Mouse (Mus musculus) ES-E14 (cell line): ENCODE measurements around the gene Tradd. TPM values are rescaled to one million over a fixed set of nuclear protein-coding genes. Genes with fewer than 3 reads are reported as not detected.
A peak's percentile ranks its signal among the peaks of the same experiment; 100 is the strongest.

Experiments
- DNase-seq: peaks from one replicate; pipeline ENCODE4 v3.0.0-alpha.2; 2013; ENCODE audit warnings: low read depth, low spot score
- H3K27ac ChIP-seq: 2 replicates; pipeline ENCODE4 v1.5.1; 2012; ENCODE audit warnings: low read depth, mild to moderate bottlenecking, low read length, moderate library complexity, mixed read lengths; ENCODE audit not compliant: poor library complexity, insufficient read depth, severe bottlenecking
- H3K36me3 ChIP-seq: 2 replicates; pipeline ENCODE4 v1.6.1; 2012; ENCODE audit warnings: mild to moderate bottlenecking, low read length, moderate library complexity, mixed read lengths; ENCODE audit not compliant: control insufficient read depth, poor library complexity, insufficient read depth, severe bottlenecking
- H3K4me1 ChIP-seq, 2 experiments: fragments of 150-350 bp in 1 of 2; sonication (generic) in 1 of 2; 2 replicates each; pipeline ENCODE4 v1.6.1; 2012; ENCODE audit warnings: low read length in 2 of 2, mild to moderate bottlenecking in 1 of 2, mixed read lengths in 1 of 2; ENCODE audit not compliant: control insufficient read depth in 2 of 2, insufficient read depth in 2 of 2, poor library complexity in 1 of 2
- H3K4me3 ChIP-seq, 2 experiments: fragments of 150-350 bp in 1 of 2; sonication (generic) in 1 of 2; 2 replicates each; pipeline ENCODE4 v1.5.1; 2012; ENCODE audit warnings: low read length in 2 of 2, low read depth in 1 of 2, mild to moderate bottlenecking in 1 of 2, mixed read lengths in 1 of 2; ENCODE audit not compliant: insufficient read depth in 1 of 2, poor library complexity in 1 of 2, severe bottlenecking in 1 of 2
- H3K9ac ChIP-seq: 2 replicates; pipeline ENCODE4 v1.6.1; 2012; ENCODE audit warnings: low read depth, mild to moderate bottlenecking, low read length, mixed read lengths; ENCODE audit not compliant: poor library complexity, insufficient read depth, severe bottlenecking
- H3K9me3 ChIP-seq: fragments of 150-350 bp; sonication (generic); 2 replicates; pipeline ENCODE4 v1.6.1; 2012; ENCODE audit warnings: low read depth, mild to moderate bottlenecking, low read length; ENCODE audit not compliant: control insufficient read depth, insufficient read depth
- CHD2 ChIP-seq: IDR thresholded peaks from 2 replicates; pipeline ENCODE4 v1.6.1; 2014; ENCODE audit warnings: mild to moderate bottlenecking, low read depth, low read length, inconsistent platforms
- HCFC1 ChIP-seq: IDR thresholded peaks from 2 replicates; pipeline ENCODE4 v1.6.1; 2012; ENCODE audit warnings: low read length, inconsistent platforms, borderline replicate concordance; ENCODE audit not compliant: insufficient read depth
- MAFK ChIP-seq: IDR thresholded peaks from 2 replicates; pipeline ENCODE4 v1.6.1; 2014; ENCODE audit warnings: mild to moderate bottlenecking, low read depth, low read length, inconsistent platforms; ENCODE audit not compliant: insufficient read depth
- ZC3H11A ChIP-seq: IDR thresholded peaks from 2 replicates; pipeline ENCODE4 v1.6.1; 2012; ENCODE audit warnings: low read depth, mild to moderate bottlenecking, inconsistent platforms, low read length, borderline replicate concordance
- ZNF384 ChIP-seq: IDR thresholded peaks from 2 replicates; pipeline ENCODE4 v1.6.1; 2012; ENCODE audit warnings: low read depth, low read length, inconsistent platforms
- in situ Hi-C, 2 experiments: fragments of 600-800 bp; cut with MboI; formaldehyde crosslinking; loops; one replicate each; pipeline ENCODE4 v1.15.1; 2025; ENCODE audit warnings: low sequenced_read_pairs in 2 of 2, inconsistent platforms in 1 of 2; ENCODE audit not compliant: unreplicated experiment in 2 of 2
- total RNA-seq: library from RNA; depleted of rRNA; stranded (reverse); fragments of 300-350 nt; gene quantifications from 2 replicates; pipeline ENCODE4 v1.2.3, GENCODE M21; 2012; rRNA removed

Gene Tradd
- 6.2 and 7.6 TPM in 2 replicates for total RNA-seq

DNA sequence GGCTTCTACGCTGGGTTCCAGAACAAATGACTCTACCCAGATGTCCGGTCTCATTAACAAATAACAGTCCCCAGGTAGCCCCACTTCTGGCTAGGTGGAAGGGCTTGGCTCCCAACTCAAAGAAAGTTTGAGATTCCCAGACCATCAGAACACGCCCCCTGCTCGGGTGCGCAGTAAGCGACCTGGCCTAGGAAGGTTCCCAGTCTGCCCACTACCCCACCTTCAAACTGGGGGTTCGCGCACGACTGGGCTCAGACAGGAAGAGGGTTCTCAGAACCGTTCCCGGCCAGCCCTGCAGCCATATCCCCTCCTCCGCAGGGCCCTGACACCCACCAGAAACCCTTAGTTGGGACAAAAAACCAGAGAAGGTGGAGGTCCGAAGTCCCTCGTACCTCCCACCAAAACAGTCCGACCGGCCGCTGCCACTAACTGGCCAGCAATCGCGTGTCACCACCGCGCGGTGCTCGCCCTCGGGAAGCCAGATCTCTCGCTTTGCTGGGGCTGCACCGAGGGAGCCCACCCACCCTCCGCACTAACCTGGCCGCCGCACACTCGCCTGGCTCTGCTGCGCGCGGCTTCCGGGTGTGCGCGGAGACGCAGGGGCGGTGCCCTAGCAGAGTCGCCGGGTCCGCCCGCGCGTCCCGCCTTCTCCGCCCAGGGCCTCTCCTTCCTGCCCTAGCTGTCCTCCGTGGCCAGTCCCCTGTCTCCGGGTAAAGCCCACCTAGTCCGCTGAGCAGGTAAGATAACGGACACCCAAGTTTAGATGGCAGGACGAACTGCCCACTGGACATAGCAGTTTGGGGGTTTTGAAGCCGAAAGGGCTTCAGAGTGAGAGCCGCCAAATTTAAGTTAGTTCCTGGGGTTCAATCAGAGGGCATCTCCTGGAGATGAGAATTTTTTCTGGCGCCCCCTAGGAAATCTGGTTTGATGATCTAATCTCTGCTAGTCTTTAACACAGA is at the start of gene Tradd, which contains the start of gene Fbxl8:
Gene Tradd (minus strand): TSS at position 586 of the 959 bp plus-strand sequence.
Gene Fbxl8 (plus strand): TSS at position 625 of the 959 bp plus-strand sequence.
- Histone ChIP-seq H3K4me1 (peaks cover 0 to 10% of the 10 kb centered on the region in 2 experiments; a peak in 2 of 4 replicates), H3K36me3 (no peaks in the 10 kb centered on the region), H3K9me3 (no peaks in the 10 kb centered on the region), H3K4me3 (peak within 1 kb of the TSS; percentile 79 to 82), H3K27ac (no peak within 1 kb of the TSS), H3K9ac (peak within 1 kb of the TSS; percentile 66)
- in situ Hi-C loops, result loop anchor here in 1 of 2 experiments (25.0 kb wide), 1 partner anchor 627 kb away; the partner anchor contains the start of genes Ciao2b and Rrad
- DNase-seq, result no peak
- TF ChIP-seq ZNF384 (no peak), HCFC1 (no peak), CHD2 (no peak), ZC3H11A (no peak), MAFK (no peak)

DNA sequence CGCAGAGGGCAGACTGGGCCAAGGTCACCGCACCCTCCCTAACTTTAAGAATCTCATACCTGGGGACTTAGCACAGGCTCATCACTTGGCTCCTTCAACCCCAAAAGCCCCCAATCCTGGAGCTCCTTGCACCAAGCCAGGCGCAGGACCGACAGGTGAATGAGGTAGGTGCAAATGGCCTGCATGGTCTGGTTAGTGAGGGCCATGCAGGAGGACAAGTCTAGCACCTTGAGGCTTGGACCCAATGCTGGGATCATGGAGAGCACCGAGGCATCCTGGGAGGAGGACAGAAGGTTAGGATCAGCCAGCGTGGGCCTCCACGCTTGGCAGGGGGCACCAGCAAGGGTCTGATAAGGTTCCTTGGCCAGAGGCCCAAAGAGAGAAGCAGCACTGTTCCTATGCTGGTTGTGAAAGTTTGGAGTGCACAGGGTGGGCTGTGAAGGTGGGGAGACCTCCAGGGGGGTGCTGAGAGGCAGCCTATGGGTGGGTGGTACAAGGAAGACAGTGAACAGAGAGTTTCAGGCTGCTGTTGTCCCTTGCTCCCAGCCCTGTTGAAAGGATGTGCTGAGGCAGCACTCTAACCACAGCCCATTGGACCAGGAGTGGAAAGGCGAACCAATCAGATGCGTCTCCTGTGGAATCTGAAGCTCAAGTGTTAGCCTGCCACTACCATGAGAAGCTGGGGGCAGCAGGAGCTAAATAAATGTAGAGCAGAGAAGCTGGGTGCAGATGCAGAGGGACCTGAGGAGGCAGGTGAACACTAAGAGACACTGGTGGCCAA is 49.4 kb upstream of the Tradd start:
- H3K4me1 ChIP-seq, result no peaks in the 10 kb centered on the region
- no peak for DNase-seq
- no peak overlapping the region for H3K4me3 ChIP-seq
- TF ChIP-seq ZNF384 (no peak), MAFK (peak; percentile 73; the same call in 1 of the 2 replicates)
- in situ Hi-C loops, result no loop called here
- no peak overlapping the region for H3K9ac ChIP-seq
- H3K36me3 ChIP-seq, result peaks cover 6% of the 10 kb centered on the region; the same call in 1 of the 2 replicates
- H3K27ac ChIP-seq, result no peak overlapping the region
- H3K9me3 ChIP-seq, result no peaks in the 10 kb centered on the region

DNA sequence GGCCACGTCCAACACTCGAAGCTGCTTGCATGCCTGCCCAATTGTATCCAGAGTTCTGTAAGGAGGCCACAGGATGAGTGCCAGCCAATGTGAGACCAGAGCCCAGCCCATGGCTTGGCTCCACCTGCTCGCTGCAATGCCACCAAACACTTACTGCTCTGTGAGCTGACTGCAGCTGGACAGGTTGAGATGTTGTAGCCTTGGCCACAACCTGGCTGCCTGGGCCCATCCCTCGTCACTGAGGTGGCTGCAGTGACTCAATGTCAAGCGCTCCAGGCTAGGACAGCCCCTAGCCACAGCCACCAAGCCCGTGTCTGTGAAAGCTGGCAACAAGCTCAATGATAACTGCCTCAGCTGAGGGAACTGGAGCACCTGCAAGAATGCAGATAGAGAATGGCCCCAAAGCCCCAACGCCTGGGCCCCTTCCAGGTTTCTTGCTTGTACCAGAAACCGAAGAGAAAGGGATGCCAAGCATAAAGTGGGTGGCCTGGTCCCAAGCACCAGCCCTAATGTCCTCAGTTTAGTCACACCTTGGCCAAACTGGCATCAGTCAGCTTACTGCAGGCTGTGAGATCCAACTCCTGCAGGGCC is 48.6 kb upstream of the Tradd start:
- H3K36me3 ChIP-seq, result peaks cover 10% of the 10 kb centered on the region; the same call in 1 of the 2 replicates
- H3K4me1 ChIP-seq, result no peaks in the 10 kb centered on the region
- no peak overlapping the region for H3K9ac ChIP-seq
- H3K4me3 ChIP-seq, result no peak overlapping the region
- in situ Hi-C loops, result no loop called here
- H3K9me3 ChIP-seq, result no peaks in the 10 kb centered on the region
- DNase-seq, result no peak
- TF ChIP-seq ZC3H11A (no peak), CHD2 (no peak), ZNF384 (no peak), HCFC1 (no peak), MAFK (no peak)
- no peak overlapping the region for H3K27ac ChIP-seq

DNA sequence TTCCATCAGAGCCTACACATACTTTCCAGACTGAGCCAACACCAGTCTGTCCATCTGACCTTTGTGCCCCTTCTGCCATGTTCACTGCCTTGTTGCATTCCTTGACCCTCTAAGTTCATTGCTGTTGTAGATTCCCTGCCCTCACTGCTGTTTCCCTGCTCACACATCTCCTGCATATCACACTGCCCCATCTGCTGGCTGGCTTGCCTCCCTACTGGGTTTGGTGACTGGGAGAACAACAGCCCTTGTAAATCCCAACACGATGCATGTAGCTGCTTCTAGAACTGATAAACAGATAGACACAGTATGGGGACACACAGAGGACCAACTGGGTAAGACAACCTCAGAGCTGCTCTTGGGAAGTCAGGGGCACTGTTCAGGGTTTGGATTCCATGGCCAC is 47.3 kb upstream of the Tradd start:
- peaks cover 20% of the 10 kb centered on the region; the same call in 1 of the 2 replicates for H3K36me3 ChIP-seq

More for the DNA sequence above, 47.3 kb upstream of the Tradd start:
- Histone ChIP-seq H3K9me3 (no peaks in the 10 kb centered on the region), H3K27ac (no peak overlapping the region), H3K4me3 (no peak overlapping the region), H3K9ac (no peak overlapping the region), H3K4me1 (no peaks in the 10 kb centered on the region)
- DNase-seq, result no peak
- in situ Hi-C loops, result no loop called here
- TF ChIP-seq HCFC1 (no peak), ZNF384 (no peak), CHD2 (no peak), MAFK (no peak), ZC3H11A (no peak)
